8 mouse cellular contexts compared by ENCODE assay signal in the genomic region with DNA sequence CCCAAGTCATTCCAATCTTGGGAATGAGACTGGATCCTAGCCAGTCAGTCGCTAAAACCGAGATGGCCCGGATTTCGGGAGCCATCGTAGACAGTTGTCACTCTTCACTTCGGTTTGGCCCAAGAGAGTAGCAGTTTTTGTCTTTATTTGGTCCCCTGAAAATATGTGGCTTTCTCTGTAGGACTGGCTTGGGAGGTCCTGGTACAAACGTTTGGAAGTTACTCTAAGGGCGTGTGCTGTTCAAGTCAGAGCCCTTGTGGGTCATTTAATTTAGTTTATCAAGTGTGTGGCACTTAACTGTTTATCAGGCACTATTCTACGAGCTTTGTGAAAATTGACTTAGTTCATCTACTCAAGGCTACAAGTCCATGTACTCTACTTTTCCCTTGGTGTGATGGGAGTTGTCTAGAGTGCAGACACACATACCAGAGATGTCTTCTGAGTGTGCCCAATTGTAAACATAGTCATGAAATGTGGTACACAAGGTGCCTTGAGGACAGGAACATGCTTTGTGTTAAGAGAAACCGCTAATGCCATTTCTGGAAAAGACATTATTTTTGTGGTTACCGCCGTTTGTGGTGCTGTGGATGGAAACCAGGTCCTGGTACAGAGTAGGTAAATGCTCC. TPM values are rescaled to one million over a fixed set of nuclear protein-coding genes. Genes with fewer than 3 reads are reported as not detected.
DNase-seq lines count a peak whose midpoint lies in the region; ATAC-seq and TF ChIP-seq lines count a peak whose summit lies in the region.
"Had no signal": no experiment of that assay in that cellular context is flagged by ENCODE, and none has a peak within 500 bp of the region (broad histone marks: within the 10 kb centered on the region; RNA-seq: fewer than 3 reads in every experiment).

No protein-coding gene starts in this region.

- WGBS in spleen, adult 2 months, result 54% methylated on average over 12 of the region's 12 CpGs
- 54% methylated on average over 12 of the region's 12 CpGs for WGBS in forebrain, embryonic 13.5 days
- WGBS in liver, embryonic 13.5 days (ENCODE audit: insufficient replicate concordance), result 29% methylated on average over 12 of the region's 12 CpGs

- no peak for TF ChIP-seq POLR2A in spleen, adult 2 months (IDR thresholded peaks at IDR 0.05; ENCODE audit: low read depth, low read length)

- no peaks in the 10 kb centered on the region; the same call in 1 of the 2 replicates for H3K4me1 ChIP-seq in spleen, adult 2 months (ENCODE audit: control insufficient read depth, insufficient read depth, insufficient read length)
- H3K4me1 ChIP-seq in forebrain, embryonic 13.5 days, result no peaks in the 10 kb centered on the region
- H3K4me1 ChIP-seq in liver, embryonic 13.5 days (replicated peaks), result peaks cover 17% of the 10 kb centered on the region

- DNase-seq in spleen, adult 2 months (ENCODE audit: low read depth in 1 of 2, low spot score in 2 of 2), result no peak
- DNase-seq in spleen, postnatal 14 days (ENCODE audit: low spot score in 2 of 2), result no peak
- no peak for DNase-seq in liver, embryonic 13.5 days
- DNase-seq in ovary, postnatal 14 days (ENCODE audit: low spot score), result no peak
- no peak for DNase-seq in layer of hippocampus, adult 9-10 months (ENCODE audit: low spot score)
- DNase-seq in MN1 (ENCODE audit: low spot score), result no peak

- no peaks in the 10 kb centered on the region for H3K27me3 ChIP-seq in spleen, adult 2 months (ENCODE audit: control insufficient read depth, insufficient read depth, low read length)
- no peaks in the 10 kb centered on the region for H3K27me3 ChIP-seq in forebrain, embryonic 13.5 days
- H3K27me3 ChIP-seq in liver, embryonic 13.5 days, result no peaks in the 10 kb centered on the region

- H3K36me3 ChIP-seq in spleen, adult 2 months (ENCODE audit: control insufficient read depth, insufficient read depth, low read length), result no peaks in the 10 kb centered on the region
- H3K36me3 ChIP-seq in forebrain, embryonic 13.5 days (ENCODE audit: poor library complexity, severe bottlenecking), result no peaks in the 10 kb centered on the region
- H3K36me3 ChIP-seq in liver, embryonic 13.5 days, result no peaks in the 10 kb centered on the region; the same call in 1 of the 2 replicates

- peak overlapping the region; percentile 68 for H3K9ac ChIP-seq in forebrain, embryonic 13.5 days
- H3K9ac ChIP-seq in liver, embryonic 13.5 days, result peak overlapping the region; percentile 90

- H3K4me2 ChIP-seq in forebrain, embryonic 13.5 days, result peak overlapping the region; percentile 61
- H3K4me2 ChIP-seq in liver, embryonic 13.5 days, result peak overlapping the region; percentile 65

- no peak for TF ChIP-seq CTCF in spleen, adult 2 months (IDR thresholded peaks at IDR 0.05; ENCODE audit: extremely low read depth, insufficient read depth, insufficient read length, insufficient replicate concordance)

- peak overlapping the region; percentile 74; the same call in 1 of the 2 replicates for H3K27ac ChIP-seq in spleen, adult 2 months (ENCODE audit: insufficient read depth, low read length)
- no peak overlapping the region for H3K27ac ChIP-seq in forebrain, embryonic 13.5 days
- peak overlapping the region; percentile 94 for H3K27ac ChIP-seq in liver, embryonic 13.5 days

- peak overlapping the region; percentile 68; the same call in 1 of the 2 replicates for H3K4me3 ChIP-seq in spleen, adult 2 months (ENCODE audit: extremely low read depth, insufficient read depth, insufficient read length)
- peak overlapping the region; percentile 54 for H3K4me3 ChIP-seq in forebrain, embryonic 13.5 days
- H3K4me3 ChIP-seq in liver, embryonic 13.5 days (replicated peaks), result peak overlapping the region; percentile 77
- H3K4me3 ChIP-seq: myocyte had no signal

- no peak for ATAC-seq in forebrain, embryonic 13.5 days
- ATAC-seq in liver, embryonic 13.5 days (ENCODE audit: low read depth), result peak; percentile 24; the same call in 1 of the 2 replicates

- H3K9me3 ChIP-seq in forebrain, embryonic 13.5 days (replicated peaks), result no peaks in the 10 kb centered on the region; the same call in 1 of the 2 replicates
- no peaks in the 10 kb centered on the region for H3K9me3 ChIP-seq in liver, embryonic 13.5 days (replicated peaks)

RNA-seq across cellular contexts. Expression of a gene that starts 0.9 kb away (rescaled TPM):
- 2.2 and 3.6 TPM in 2 replicates for polyA plus RNA-seq in spleen, adult 2 months (2012; rRNA removed)
- 2.5 and 3.1 TPM in 2 replicates for polyA plus RNA-seq in forebrain, embryonic 13.5 days (2015; fragmentation: Nextera tagmentation; extraction: Ambion mirVana)
- 18.2 and 26.5 TPM in 2 replicates for polyA plus RNA-seq in liver, embryonic 13.5 days (2015; fragmentation: Nextera tagmentation; extraction: Ambion mirVana)

RNA-seq across cellular contexts. Expression of a gene that starts 10.1 kb away (rescaled TPM):
- 0.37 and 0.93 TPM in 2 replicates for polyA plus RNA-seq in spleen, adult 2 months (2012; rRNA removed)
- not detected in 2 replicates for polyA plus RNA-seq in forebrain, embryonic 13.5 days (2015; fragmentation: Nextera tagmentation; extraction: Ambion mirVana)
- 1.5 and 1.8 TPM in 2 replicates for polyA plus RNA-seq in liver, embryonic 13.5 days (2015; fragmentation: Nextera tagmentation; extraction: Ambion mirVana)
- polyA plus RNA-seq: myocyte had no signal

RNA-seq across cellular contexts. Expression of a gene that starts 16.8 kb away (rescaled TPM):
- polyA plus RNA-seq in spleen, adult 2 months (2012; rRNA removed), result 0.09 TPM in 1 of 2 replicates, not detected in the other
- polyA plus RNA-seq in forebrain, embryonic 13.5 days (2015; fragmentation: Nextera tagmentation; extraction: Ambion mirVana), result 0.24 TPM in 1 of 2 replicates, not detected in the other
- 3.6 and 3.7 TPM in 2 replicates for polyA plus RNA-seq in liver, embryonic 13.5 days (2015; fragmentation: Nextera tagmentation; extraction: Ambion mirVana)
- polyA plus RNA-seq: myocyte had no signal
